Mouse (Mus musculus): ENCODE data around the gene Rpp25. TPM values are rescaled to one million over a fixed set of nuclear protein-coding genes. Genes with fewer than 3 reads are reported as not detected.

Gene Rpp25
- not detected for polyA plus RNA-seq (2017; shearing (Covaris generic))

DNA sequence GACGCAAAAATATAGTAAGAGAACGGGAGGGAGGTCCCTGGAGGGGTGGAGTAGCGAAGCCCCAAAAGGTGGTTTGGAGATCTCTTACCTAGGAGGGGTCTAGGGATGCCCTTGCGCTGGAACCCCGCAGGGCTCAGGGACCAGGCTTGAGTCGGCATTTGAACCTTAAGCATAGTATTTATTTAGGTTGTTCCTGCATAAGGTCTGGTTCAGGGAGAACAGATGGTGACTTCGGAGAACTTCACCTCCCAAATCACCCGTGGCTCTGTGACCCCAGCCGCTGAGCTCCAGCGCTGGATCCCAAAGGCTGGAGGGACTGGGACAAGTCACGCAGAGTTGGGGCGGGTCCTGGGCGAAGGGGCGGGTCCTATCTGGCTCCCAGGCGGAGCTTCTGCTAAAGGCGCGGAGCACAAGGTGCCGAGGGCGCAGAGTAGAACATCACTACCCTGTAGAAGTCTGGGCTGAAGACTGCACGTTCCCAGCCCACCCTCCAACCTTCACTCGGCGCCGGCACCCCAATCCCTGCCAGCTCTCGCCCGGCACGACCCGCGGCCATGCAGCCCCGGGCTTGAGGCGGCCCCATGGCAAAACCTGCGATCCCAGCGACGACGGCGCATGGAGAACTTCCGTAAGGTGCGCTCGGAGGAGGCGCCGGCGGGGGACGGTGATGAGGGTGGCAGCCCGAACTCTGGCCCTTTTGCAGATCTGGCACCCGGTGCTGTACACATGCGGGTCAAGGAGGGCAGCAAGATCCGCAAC, at the start of gene Rpp25:
TSS of gene Rpp25 (plus strand) at position 405 of the 759 bp plus-strand sequence.

DNA sequence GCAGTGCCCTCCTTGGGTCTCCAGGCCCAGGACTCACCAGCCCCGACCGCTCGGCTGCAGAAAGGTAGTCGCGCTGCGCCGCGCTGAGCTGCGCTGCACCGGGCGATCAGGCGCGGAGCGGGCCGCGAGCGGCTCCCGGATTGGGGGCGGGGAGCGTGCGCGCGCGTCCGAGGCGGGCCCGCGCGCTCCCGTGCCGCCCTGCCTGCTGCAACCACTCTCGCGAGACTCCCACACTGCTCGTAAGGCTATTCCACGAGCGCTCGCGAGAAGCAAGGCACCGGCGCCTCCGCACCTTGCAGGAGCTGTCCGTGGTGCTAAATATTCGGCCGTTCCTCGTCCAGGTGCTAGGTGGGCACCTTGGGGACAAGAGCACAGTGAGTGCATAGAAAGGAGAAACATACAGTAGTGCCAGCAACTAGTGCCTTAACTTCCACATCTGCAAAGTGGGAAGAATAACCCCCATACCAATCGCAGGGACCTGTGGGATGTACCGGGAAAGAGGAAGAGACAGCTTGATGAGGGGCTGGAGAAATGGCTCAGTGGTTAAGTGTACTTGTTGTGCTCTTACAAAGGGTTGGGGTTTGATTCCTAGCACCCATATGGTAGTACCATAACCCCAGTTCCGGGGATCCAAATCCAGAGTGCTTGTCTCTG, 35.8 kb upstream of the Rpp25 start, which contains the start of gene Scamp5:
TSS of gene Scamp5 (minus strand) at position 165 of the 654 bp plus-strand sequence.

GRCm38 (mm10) chr9:57521056-57521911, 17.5 kb downstream of the Rpp25 start, which contains the start of gene Cox5a:
TSS of gene Cox5a (plus strand) at chr9:57521274.

DNA sequence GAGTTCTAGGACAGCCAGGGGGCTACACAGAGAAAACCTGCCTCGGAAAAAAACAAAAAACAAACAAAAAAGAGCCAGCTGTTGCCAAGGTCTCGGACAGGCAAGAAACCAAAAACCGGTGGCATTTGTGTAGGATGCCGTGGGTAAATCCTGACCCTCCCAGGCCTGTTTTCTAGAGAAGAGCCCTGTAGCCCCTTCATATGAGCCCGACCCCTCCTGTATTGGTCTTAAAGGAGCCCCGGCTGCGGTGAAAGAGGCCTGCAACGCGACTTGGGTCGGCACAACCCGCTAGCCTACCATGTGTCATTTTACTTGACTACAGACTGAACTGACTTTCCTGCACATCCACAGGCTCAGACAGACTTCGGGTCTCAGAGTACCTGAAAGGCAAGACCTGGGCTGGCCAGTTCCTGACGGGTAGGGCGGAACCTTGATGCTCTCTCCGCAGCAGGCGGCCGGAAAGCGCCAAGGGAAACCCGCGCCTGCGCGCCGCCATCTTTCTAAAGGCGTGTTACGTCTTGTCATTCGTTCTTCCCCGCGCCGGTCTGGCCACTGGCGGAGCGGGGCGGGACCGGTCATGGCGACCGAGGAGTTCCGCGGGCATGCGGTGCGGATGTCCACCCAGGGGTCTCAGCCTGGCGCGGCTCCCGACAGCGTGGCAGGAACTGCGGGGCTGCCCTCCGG, 33.4 kb downstream of the Rpp25 start, which contains the start of gene Fam219b:
TSS of gene Fam219b (plus strand) at position 485 of the 684 bp plus-strand sequence.

GRCm38 (mm10) chr9:57552139-57552887, 48.5 kb downstream of the Rpp25 start, which contains the start of gene Mpi:
TSS of gene Mpi (minus strand) at chr9:57552763.

Other genes starting within 250 kb of the Rpp25 start
- gene 1700017B05Rik, start 241.4 kb upstream of the Rpp25 start, polyA plus RNA-seq (2017; shearing (Covaris generic)) = 47.7 TPM
- gene Ppcdc, start 63.9 kb upstream of the Rpp25 start, polyA plus RNA-seq (2017; shearing (Covaris generic)) = 185 TPM
- 0.73 TPM for gene Scamp5, start 36.0 kb upstream of the Rpp25 start, polyA plus RNA-seq (2017; shearing (Covaris generic))
- 235 TPM for gene Cox5a, start 17.2 kb downstream of the Rpp25 start, polyA plus RNA-seq (2017; shearing (Covaris generic))
- 16.4 TPM for gene Fam219b, start 33.5 kb downstream of the Rpp25 start, polyA plus RNA-seq (2017; shearing (Covaris generic))
- gene Mpi, start 48.7 kb downstream of the Rpp25 start, polyA plus RNA-seq (2017; shearing (Covaris generic)) = 22.8 TPM
- gene Scamp2, start 56.9 kb downstream of the Rpp25 start, polyA plus RNA-seq (2017; shearing (Covaris generic)) = 121 TPM
- 98.6 TPM for gene Ulk3, start 85.4 kb downstream of the Rpp25 start, polyA plus RNA-seq (2017; shearing (Covaris generic))
- gene Cplx3, start 102.3 kb downstream of the Rpp25 start, polyA plus RNA-seq (2017; shearing (Covaris generic)) = not detected
- gene Lman1l, start 116.7 kb downstream of the Rpp25 start, polyA plus RNA-seq (2017; shearing (Covaris generic)) = 0.20 TPM
- gene Csk, start 149.6 kb downstream of the Rpp25 start, polyA plus RNA-seq (2017; shearing (Covaris generic)) = 193 TPM
- gene Cyp1a2, start 179.7 kb downstream of the Rpp25 start, polyA plus RNA-seq (2017; shearing (Covaris generic)) = not detected
- gene Cyp1a1, start 183.9 kb downstream of the Rpp25 start, polyA plus RNA-seq (2017; shearing (Covaris generic)) = 1.0 TPM
- gene Edc3, start 204.5 kb downstream of the Rpp25 start, polyA plus RNA-seq (2017; shearing (Covaris generic)) = 58.7 TPM